Mouse (Mus musculus) embryonic facial prominence, embryonic 11.5 days (tissue): ENCODE data around the gene St8sia6. TPM values are rescaled to one million over a fixed set of nuclear protein-coding genes. Genes with fewer than 3 reads are reported as not detected.
"Not testable (repeated sequence)": the region's sequence is repeated elsewhere in the genome, so short reads cannot be mapped to it uniquely, and the experiment has no call there.

Experiments
- ATAC-seq: fragments of 200-750 bp; cut with Nextera tagmentation; replicated peaks from 2 replicates; pipeline ENCODE4 v1.8.0; 2017; ENCODE audit warnings: low read depth; ENCODE audit not compliant: insufficient number of reproducible peaks, low FRiP score, low TSS enrichment
- DNase-seq: peaks from one replicate; pipeline ENCODE4 v3.0.0-alpha.2; 2015; ENCODE audit warnings: low spot score
- H3K27ac ChIP-seq: fragments of 300-500 bp; sonication (generic); replicated peaks from 2 replicates; pipeline ENCODE4 v1.5.1; 2014; ENCODE audit warnings: mild to moderate bottlenecking, low read depth, low read length, control low read depth
- H3K27me3 ChIP-seq: fragments of 300-500 bp; sonication (generic); 2 replicates; pipeline ENCODE4 v1.6.1; 2014; ENCODE audit warnings: mild to moderate bottlenecking, low read length, moderate library complexity, mixed read lengths; ENCODE audit not compliant: control insufficient read depth, insufficient read depth
- H3K36me3 ChIP-seq: fragments of 300-500 bp; sonication (generic); replicated peaks from 2 replicates; pipeline ENCODE4 v1.6.1; 2014; ENCODE audit warnings: low read depth, mild to moderate bottlenecking, low read length, moderate library complexity, mixed read lengths; ENCODE audit not compliant: control insufficient read depth, insufficient read depth
- H3K4me1 ChIP-seq: fragments of 300-500 bp; sonication (generic); 2 replicates; pipeline ENCODE4 v1.6.1; 2014; ENCODE audit warnings: low read length, mixed read lengths; ENCODE audit not compliant: control insufficient read depth, insufficient read depth
- H3K4me2 ChIP-seq: fragments of 300-500 bp; sonication (generic); 2 replicates; pipeline ENCODE4 v1.6.1; 2014; ENCODE audit warnings: low read depth, mild to moderate bottlenecking, control low read depth, low read length, moderate library complexity
- H3K4me3 ChIP-seq: fragments of 300-500 bp; sonication (generic); 2 replicates; pipeline ENCODE4 v1.5.1; 2014; ENCODE audit warnings: low read depth, low read length, control low read depth
- H3K9ac ChIP-seq: fragments of 300-500 bp; sonication (generic); replicated peaks from 2 replicates; pipeline ENCODE4 v1.6.1; 2014; ENCODE audit warnings: mild to moderate bottlenecking, control low read depth, low read length
- H3K9me3 ChIP-seq: fragments of 300-500 bp; sonication (generic); replicated peaks from 2 replicates; pipeline ENCODE4 v1.6.1; 2016; ENCODE audit warnings: mild to moderate bottlenecking, low read length, inconsistent platforms, mixed read lengths; ENCODE audit not compliant: control insufficient read depth
- WGBS: fragments of 180-500 bp; shearing (Covaris S2); extraction: QIAGEN DNeasy Blood & Tissue Kit; methylation state at CpG from one replicate; pipeline ENCODE4 v1.1.7; 2014; 5-methylcytosine and 5-hydroxymethylcytosine counted together
- polyA plus RNA-seq: library from polyadenylated mRNA; unstranded; fragments of >200 nt; fragmentation: Nextera tagmentation; extraction: Ambion mirVana; gene quantifications from 2 replicates; pipeline ENCODE4 v1.2.1, GENCODE M21; 2014

The St8sia6 gene
- polyA plus RNA-seq, 1 experiment from 2014 or later = 1.6 TPM

DNA sequence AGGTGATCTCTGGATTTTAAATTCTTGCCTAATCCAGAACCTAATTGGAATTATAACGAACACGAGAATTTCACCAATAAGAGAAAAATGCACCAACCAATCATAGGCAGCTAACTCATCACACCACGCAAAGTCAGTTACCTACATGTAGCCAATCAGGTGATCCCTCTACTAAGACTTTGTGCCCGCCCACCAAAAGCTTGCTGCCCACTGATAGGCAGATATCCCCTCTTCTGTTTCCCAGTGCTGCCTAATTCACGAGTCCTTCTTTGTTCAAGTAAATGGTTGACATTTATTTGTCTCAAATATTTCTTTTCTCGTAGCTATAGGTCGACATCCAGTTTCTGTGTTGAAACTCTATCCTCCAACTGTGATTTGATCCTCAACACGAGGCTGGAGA lies 582 bp upstream of the St8sia6 start:
- ATAC-seq = no peak
- peaks cover 11% of the 10 kb centered on the region for H3K27me3 ChIP-seq

DNA sequence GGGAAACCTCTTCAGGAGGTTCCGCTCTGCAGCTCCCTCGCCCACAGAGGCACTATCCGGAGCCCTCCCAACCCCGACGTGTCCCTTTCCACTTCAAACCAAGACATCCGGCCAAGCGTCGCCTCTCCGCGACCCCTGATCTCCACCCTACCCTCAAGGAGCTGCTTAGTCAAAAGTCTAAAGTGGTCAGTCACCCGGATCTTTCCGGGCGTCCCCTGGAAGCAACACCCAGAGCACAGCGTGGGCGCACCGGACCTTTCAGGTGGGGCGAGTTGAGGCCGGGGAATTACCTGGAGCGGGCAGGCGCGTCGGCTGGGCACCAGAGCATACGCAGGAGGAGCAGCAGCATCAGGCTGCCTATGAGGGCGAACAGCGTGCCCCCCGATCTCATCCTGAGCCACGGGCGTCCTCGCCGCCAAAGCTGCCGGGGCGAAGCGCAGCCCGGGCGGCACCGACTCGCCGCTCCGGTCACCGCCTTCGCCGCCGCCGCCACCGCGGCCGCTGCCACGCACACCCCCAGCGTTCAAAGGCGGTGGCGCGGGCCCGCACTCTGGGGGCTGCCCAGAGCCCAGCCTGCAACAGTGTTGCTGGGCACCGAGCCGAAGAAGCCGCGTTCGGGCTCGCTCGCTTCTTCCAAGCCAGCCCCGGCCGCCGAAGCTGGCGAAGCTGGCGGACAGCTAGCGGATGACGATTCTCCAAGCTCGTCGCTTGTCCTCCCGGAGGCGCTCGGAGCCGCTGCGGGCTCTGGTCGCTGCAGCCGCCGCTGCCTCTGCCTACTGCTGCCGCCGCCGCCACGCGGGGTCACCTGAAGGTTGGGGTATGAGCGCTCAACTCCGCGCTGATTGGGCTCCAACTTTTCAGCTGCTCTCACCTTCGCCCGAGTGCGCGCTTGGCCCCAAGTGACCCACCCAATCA lies 553 bp downstream of the St8sia6 start:
- H3K4me2 ChIP-seq = peak overlapping the region; percentile 95
- ATAC-seq (peak; percentile 76), DNase-seq (peak; percentile 62)
- no peaks in the 10 kb centered on the region for H3K9me3 ChIP-seq
- H3K27ac ChIP-seq = no peak overlapping the region
- H3K36me3 ChIP-seq = no peaks in the 10 kb centered on the region
- WGBS = under 1% methylated on average over 75 of the region's 89 CpGs
- H3K4me1 ChIP-seq = no peaks in the 10 kb centered on the region
- peaks cover 11% of the 10 kb centered on the region for H3K27me3 ChIP-seq
- peak overlapping the region; percentile 65 for H3K9ac ChIP-seq
- H3K4me3 ChIP-seq = peak overlapping the region; percentile 60

More for the DNA sequence above, 582 bp upstream of the St8sia6 start:
- DNase-seq = no peak
- Histone ChIP-seq H3K9me3 (no peaks in the 10 kb centered on the region), H3K4me3 (no peak overlapping the region), H3K9ac (no peak overlapping the region), H3K4me2 (no peak overlapping the region), H3K4me1 (no peaks in the 10 kb centered on the region), H3K36me3 (no peaks in the 10 kb centered on the region), H3K27ac (no peak overlapping the region)
- 82% methylated on average over 8 of the region's 8 CpGs for WGBS

DNA sequence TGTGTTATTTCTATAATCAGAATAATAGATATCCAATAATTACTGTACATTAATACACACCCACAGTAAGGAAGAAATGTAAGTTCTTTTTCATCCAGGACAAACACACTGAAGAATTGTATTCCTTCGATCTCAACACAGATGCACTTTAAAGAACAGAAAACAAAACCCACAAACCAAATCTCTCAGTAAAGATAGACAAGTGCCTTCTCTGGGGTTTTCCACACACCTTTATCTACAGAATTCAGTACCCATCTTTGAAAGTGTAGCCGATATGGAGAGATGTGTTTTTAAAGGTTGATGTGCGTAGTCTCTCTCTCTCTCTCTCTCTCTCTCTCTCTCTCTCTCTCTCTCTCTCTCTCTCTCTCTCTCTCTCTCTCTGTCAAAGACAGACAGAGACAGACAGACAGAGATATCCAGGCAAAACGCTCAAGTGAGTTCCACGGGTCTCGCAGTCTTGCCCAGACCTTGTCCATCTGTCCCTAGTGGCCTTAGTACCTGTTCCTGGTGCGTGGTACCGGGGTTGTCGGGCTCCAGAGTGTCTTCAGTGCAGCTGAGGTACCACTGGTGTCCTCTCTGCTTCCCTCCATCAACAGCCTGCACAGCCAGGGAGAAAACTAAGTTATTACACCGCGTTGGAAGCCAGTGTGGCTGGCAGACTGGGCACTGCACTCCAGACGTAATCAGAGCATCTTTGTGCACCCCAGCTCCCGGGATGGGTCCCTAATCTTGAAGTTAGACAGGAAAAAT lies 1.4 kb downstream of the St8sia6 start:
- Histone ChIP-seq H3K4me2 (peak overlapping the region; percentile 95), H3K36me3 (no peaks in the 10 kb centered on the region), H3K9ac (no peak overlapping the region; the same call in 1 of the 2 replicates), H3K27me3 (peaks cover 11% of the 10 kb centered on the region), H3K4me1 (no peaks in the 10 kb centered on the region), H3K4me3 (peak overlapping the region; percentile 60; the same call in 1 of the 2 replicates), H3K9me3 (no peaks in the 10 kb centered on the region), H3K27ac (no peak overlapping the region)
- ATAC-seq (no peak), DNase-seq (no peak)
- WGBS = 43% methylated on average over 13 of the region's 13 CpGs

DNA sequence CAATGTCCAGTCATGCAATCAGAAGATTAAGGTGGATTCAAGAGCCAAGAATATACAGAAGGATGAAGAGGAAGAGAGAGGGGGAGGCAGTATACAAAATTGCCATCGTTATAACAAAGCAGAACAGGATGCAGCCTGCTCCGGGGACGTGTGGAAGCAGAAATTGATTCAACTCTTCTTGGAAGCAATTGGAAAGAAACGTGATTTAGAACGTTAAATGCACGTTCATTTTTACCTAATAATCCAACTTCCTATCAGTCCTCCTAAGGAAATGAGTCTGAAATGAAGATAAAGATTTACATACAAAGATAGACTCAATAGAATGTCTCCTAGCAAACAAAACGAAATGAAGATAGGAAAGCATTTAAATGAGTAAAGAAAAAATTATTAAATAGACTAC lies 2.3 kb downstream of the St8sia6 start:
- Histone ChIP-seq H3K27ac (no peak overlapping the region), H3K4me1 (no peaks in the 10 kb centered on the region), H3K4me3 (no peak overlapping the region), H3K9ac (no peak overlapping the region), H3K27me3 (peaks cover 11% of the 10 kb centered on the region), H3K9me3 (no peaks in the 10 kb centered on the region), H3K36me3 (no peaks in the 10 kb centered on the region), H3K4me2 (no peak overlapping the region)
- WGBS = 65% methylated on average over 7 of the region's 7 CpGs
- ATAC-seq (no peak), DNase-seq (no peak)

DNA sequence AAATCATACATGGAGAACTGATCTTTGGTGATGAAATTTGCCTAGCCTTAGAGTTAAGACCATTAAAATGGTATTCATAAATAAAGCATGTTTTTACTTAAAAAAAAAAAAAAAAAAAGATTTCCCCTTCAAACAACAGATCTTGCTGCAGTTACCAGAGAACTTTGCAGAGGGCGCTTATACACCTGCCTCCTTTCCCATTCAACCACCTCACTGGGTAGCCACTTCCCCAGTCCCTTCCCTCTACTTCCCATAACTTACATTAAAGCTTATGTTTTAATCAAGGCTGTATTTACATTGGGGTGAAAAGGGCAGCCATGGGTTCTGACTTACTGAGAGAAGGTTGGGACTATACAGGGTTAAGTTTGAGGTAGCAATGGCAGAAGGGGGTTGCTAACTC lies 4.5 kb downstream of the St8sia6 start:
- Histone ChIP-seq H3K9ac (no peak overlapping the region), H3K4me3 (no peak overlapping the region), H3K4me1 (no peaks in the 10 kb centered on the region), H3K27me3 (peaks cover 11% of the 10 kb centered on the region), H3K36me3 (no peaks in the 10 kb centered on the region), H3K27ac (no peak overlapping the region), H3K9me3 (no peaks in the 10 kb centered on the region), H3K4me2 (no peak overlapping the region)
- ATAC-seq = no peak
- no peak for DNase-seq
- WGBS = 24% methylated on average over 1 of the region's 1 CpGs

DNA sequence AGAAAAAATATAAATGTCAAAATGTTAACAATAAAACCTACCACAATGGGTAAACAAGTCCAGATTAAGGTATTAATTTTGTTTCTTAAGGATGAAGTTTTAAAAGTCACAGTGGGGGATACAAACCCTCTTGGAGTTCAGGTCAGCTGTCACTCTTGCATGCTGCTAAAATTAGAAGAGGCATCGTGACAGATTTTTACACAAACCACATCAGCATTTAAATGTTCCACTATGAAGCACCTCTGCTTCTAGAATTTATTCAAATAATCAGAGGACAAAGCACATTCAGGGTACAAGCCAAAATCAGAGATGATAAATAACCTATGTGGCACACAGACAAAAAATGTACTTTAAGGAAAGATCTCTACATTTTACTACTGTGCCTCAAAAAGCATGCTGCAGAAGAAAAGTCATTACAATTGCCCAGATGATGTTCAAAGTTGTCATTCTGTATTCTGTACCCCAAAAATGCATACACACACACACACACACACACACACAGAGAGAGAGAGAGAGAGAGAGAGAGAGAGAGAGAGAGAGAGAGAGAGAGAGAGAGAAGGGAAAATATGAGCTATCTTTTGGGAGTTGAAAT lies 7.2 kb downstream of the St8sia6 start:
- Histone ChIP-seq H3K9ac (no peak overlapping the region), H3K4me1 (no peaks in the 10 kb centered on the region), H3K4me2 (no peak overlapping the region), H3K36me3 (no peaks in the 10 kb centered on the region), H3K27ac (no peak overlapping the region), H3K27me3 (no peaks in the 10 kb centered on the region), H3K9me3 (no peaks in the 10 kb centered on the region), H3K4me3 (no peak overlapping the region)
- 68% methylated on average over 1 of the region's 1 CpGs for WGBS
- no peak for ATAC-seq
- DNase-seq = no peak

DNA sequence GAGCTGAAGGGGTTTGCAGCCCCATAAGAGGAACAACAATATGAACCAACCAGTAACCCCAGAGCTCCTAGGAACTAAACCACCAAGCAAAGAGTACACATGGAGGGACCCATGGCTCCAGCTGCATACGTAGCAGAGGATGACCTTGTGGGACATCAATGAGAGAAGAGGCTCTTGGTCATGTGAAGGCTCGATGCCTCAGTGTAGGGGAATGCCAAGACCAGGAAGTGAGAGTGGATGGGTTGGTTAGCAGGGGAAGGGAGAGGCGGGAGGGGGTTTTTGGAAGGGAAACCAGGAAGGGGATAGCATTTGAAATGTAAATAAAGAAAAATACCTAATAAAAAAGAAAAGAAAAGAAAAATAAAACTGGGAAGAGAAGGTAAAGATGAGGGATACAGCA lies 7.9 kb downstream of the St8sia6 start:
- not testable (repeated sequence) for H3K9ac ChIP-seq, ATAC-seq, H3K27me3 ChIP-seq, H3K9me3 ChIP-seq, H3K27ac ChIP-seq, H3K4me3 ChIP-seq, H3K36me3 ChIP-seq, H3K4me2 ChIP-seq, H3K4me1 ChIP-seq, DNase-seq
- 78% methylated on average over 3 of the region's 3 CpGs for WGBS
